22 mouse cellular contexts compared by ENCODE assay signal in the genomic region with DNA sequence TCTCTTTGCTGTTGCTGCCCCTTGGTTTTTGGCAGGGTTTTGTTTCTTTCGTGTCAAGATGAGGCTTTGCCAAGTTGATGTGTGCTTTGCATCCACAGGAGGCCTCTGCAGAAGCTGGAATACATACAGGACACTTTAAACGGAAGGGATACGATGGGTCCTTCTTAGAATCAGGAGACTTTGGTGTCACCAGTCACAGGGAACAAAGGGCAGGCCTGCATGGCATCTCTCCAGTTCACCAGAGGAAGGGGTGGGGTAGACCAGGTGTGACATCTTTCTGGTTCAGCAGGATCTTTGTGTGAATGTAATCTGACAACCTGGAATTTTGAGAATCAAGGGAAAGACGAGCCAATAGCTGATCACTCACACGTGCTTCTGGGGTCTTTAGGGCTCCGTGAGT.
DNase-seq lines count a peak whose midpoint lies in the region; ATAC-seq and TF ChIP-seq lines count a peak whose summit lies in the region.
"Had no signal": no experiment of that assay in that cellular context is flagged by ENCODE, and none has a peak within 500 bp of the region (broad histone marks: within the 10 kb centered on the region; RNA-seq: fewer than 3 reads in every experiment).

No protein-coding gene starts in this region.

- H3K9ac ChIP-seq in embryonic facial prominence, embryonic 13.5 days = no peak overlapping the region
- no peak overlapping the region for H3K9ac ChIP-seq in hindbrain, postnatal 0 days (replicated peaks; ENCODE audit: low read length)
- no peak overlapping the region for H3K9ac ChIP-seq in hindbrain, embryonic 14.5 days
- no peak overlapping the region for H3K9ac ChIP-seq in embryonic facial prominence, embryonic 14.5 days (ENCODE audit: low read depth, low read length)
- H3K9ac ChIP-seq: embryonic facial prominence, embryonic 15.5 days; forebrain, embryonic 12.5 days; forebrain, embryonic 15.5 days; hindbrain, embryonic 12.5 days; kidney, embryonic 15.5 days had no signal

- WGBS in embryonic facial prominence, embryonic 13.5 days = 70% methylated on average over 6 of the region's 6 CpGs
- WGBS in embryonic facial prominence, embryonic 10.5 days = 74% methylated on average over 6 of the region's 6 CpGs
- 45% methylated on average over 6 of the region's 6 CpGs for WGBS in hindbrain, postnatal 0 days
- WGBS in hindbrain, embryonic 14.5 days = 87% methylated on average over 6 of the region's 6 CpGs
- WGBS in embryonic facial prominence, embryonic 14.5 days = 68% methylated on average over 6 of the region's 6 CpGs

- no peaks in the 10 kb centered on the region for H3K27me3 ChIP-seq in embryonic facial prominence, embryonic 13.5 days
- H3K27me3 ChIP-seq in embryonic facial prominence, embryonic 10.5 days (replicated peaks; ENCODE audit: low read depth, poor library complexity, severe bottlenecking) = no peaks in the 10 kb centered on the region
- no peaks in the 10 kb centered on the region for H3K27me3 ChIP-seq in hindbrain, postnatal 0 days (ENCODE audit: insufficient read depth, low read length)
- no peaks in the 10 kb centered on the region for H3K27me3 ChIP-seq in hindbrain, embryonic 14.5 days (ENCODE audit: control insufficient read depth, insufficient read depth, low read length)
- no peaks in the 10 kb centered on the region for H3K27me3 ChIP-seq in embryonic facial prominence, embryonic 14.5 days (replicated peaks; ENCODE audit: control insufficient read depth, insufficient read depth, low read length)
- H3K27me3 ChIP-seq: embryonic facial prominence, embryonic 15.5 days; forebrain, embryonic 12.5 days; forebrain, embryonic 15.5 days; hindbrain, embryonic 12.5 days; kidney, embryonic 15.5 days had no signal

- ATAC-seq in embryonic facial prominence, embryonic 13.5 days (ENCODE audit: insufficient number of reproducible peaks, insufficient read depth, low FRiP score, low TSS enrichment, low read depth) = no peak
- no peak for ATAC-seq in hindbrain, postnatal 0 days
- no peak for ATAC-seq in hindbrain, embryonic 14.5 days (ENCODE audit: low FRiP score)
- peak; percentile 62 for ATAC-seq in embryonic facial prominence, embryonic 14.5 days (ENCODE audit: low read depth)
- ATAC-seq: activated CD4-positive, CD25-positive, alpha-beta regulatory T cell, adult 4 months; forebrain, embryonic 15.5 days; hindbrain, embryonic 16.5 days; intestine, embryonic 16.5 days had no signal

- no peak overlapping the region for H3K4me2 ChIP-seq in embryonic facial prominence, embryonic 13.5 days
- H3K4me2 ChIP-seq in hindbrain, postnatal 0 days (ENCODE audit: low read depth, low read length) = no peak overlapping the region
- no peak overlapping the region for H3K4me2 ChIP-seq in hindbrain, embryonic 14.5 days (replicated peaks)
- H3K4me2 ChIP-seq in embryonic facial prominence, embryonic 14.5 days (ENCODE audit: low read depth, low read length) = no peak overlapping the region
- H3K4me2 ChIP-seq: embryonic facial prominence, embryonic 15.5 days; forebrain, embryonic 12.5 days; forebrain, embryonic 15.5 days; hindbrain, embryonic 12.5 days; kidney, embryonic 15.5 days had no signal

- H3K9me3 ChIP-seq in embryonic facial prominence, embryonic 13.5 days = no peaks in the 10 kb centered on the region
- no peaks in the 10 kb centered on the region for H3K9me3 ChIP-seq in embryonic facial prominence, embryonic 10.5 days
- H3K9me3 ChIP-seq in hindbrain, postnatal 0 days (ENCODE audit: low read length) = no peaks in the 10 kb centered on the region
- H3K9me3 ChIP-seq in hindbrain, embryonic 14.5 days (ENCODE audit: control insufficient read depth, low read length) = no peaks in the 10 kb centered on the region
- H3K9me3 ChIP-seq in embryonic facial prominence, embryonic 14.5 days (ENCODE audit: control insufficient read depth, low read length) = no peaks in the 10 kb centered on the region
- H3K9me3 ChIP-seq: embryonic facial prominence, embryonic 15.5 days; forebrain, embryonic 12.5 days; forebrain, embryonic 15.5 days; kidney, embryonic 15.5 days had no signal

- DNase-seq in embryonic facial prominence, embryonic 10.5 days (ENCODE audit: low spot score) = no peak
- peak; percentile 21 for DNase-seq in hindbrain, postnatal 0 days (ENCODE audit: low spot score)
- no peak for DNase-seq in hindbrain, embryonic 14.5 days (ENCODE audit: low spot score)
- DNase-seq in Muller cell, postnatal 12 days (ENCODE audit: inconsistent ontology term) = peak; percentile 27
- DNase-seq in embryonic facial prominence, embryonic 14.5 days (ENCODE audit: low spot score) = no peak
- no peak for DNase-seq in adrenal gland, postnatal 10 days
- DNase-seq: adrenal gland, adult 8-10 months; adrenal gland, postnatal 36 days; cerebellum, adult 8-10 months; cerebellum, postnatal 25 days; gastrocnemius, postnatal 25 days; kidney, adult 8-10 months had no signal

- no peak overlapping the region for H3K4me3 ChIP-seq in embryonic facial prominence, embryonic 13.5 days
- H3K4me3 ChIP-seq in embryonic facial prominence, embryonic 10.5 days = no peak overlapping the region
- no peak overlapping the region for H3K4me3 ChIP-seq in hindbrain, postnatal 0 days (ENCODE audit: low read length)
- H3K4me3 ChIP-seq in hindbrain, embryonic 14.5 days (replicated peaks; ENCODE audit: low read length) = no peak overlapping the region
- no peak overlapping the region for H3K4me3 ChIP-seq in embryonic facial prominence, embryonic 14.5 days (ENCODE audit: low read depth, low read length)
- H3K4me3 ChIP-seq: embryonic facial prominence, embryonic 15.5 days; erythroblast, embryonic 14.5 days; forebrain, embryonic 12.5 days; forebrain, embryonic 15.5 days; hindbrain, embryonic 12.5 days; kidney, embryonic 15.5 days had no signal

- 0 out of 2 replicates have a peak overlapping the region, but pooled peaks have one; percentile 0 for H3K27ac ChIP-seq in embryonic facial prominence, embryonic 13.5 days
- H3K27ac ChIP-seq in embryonic facial prominence, embryonic 10.5 days (replicated peaks) = no peak overlapping the region
- H3K27ac ChIP-seq in hindbrain, postnatal 0 days = no peak overlapping the region
- H3K27ac ChIP-seq in hindbrain, embryonic 14.5 days = no peak overlapping the region
- no peak overlapping the region for H3K27ac ChIP-seq in embryonic facial prominence, embryonic 14.5 days (replicated peaks; ENCODE audit: low read depth, low read length)
- H3K27ac ChIP-seq: embryonic facial prominence, embryonic 15.5 days; forebrain, embryonic 12.5 days; forebrain, embryonic 15.5 days; hindbrain, embryonic 12.5 days; kidney, embryonic 15.5 days had no signal

- H3K36me3 ChIP-seq in embryonic facial prominence, embryonic 13.5 days = no peaks in the 10 kb centered on the region
- H3K36me3 ChIP-seq in embryonic facial prominence, embryonic 10.5 days (replicated peaks) = no peaks in the 10 kb centered on the region
- H3K36me3 ChIP-seq in hindbrain, postnatal 0 days (ENCODE audit: insufficient read depth, low read length) = no peaks in the 10 kb centered on the region
- no peaks in the 10 kb centered on the region for H3K36me3 ChIP-seq in hindbrain, embryonic 14.5 days (replicated peaks; ENCODE audit: control insufficient read depth, insufficient read depth)
- no peaks in the 10 kb centered on the region for H3K36me3 ChIP-seq in embryonic facial prominence, embryonic 14.5 days (ENCODE audit: control insufficient read depth, insufficient read depth, low read length)
- H3K36me3 ChIP-seq: embryonic facial prominence, embryonic 15.5 days; forebrain, embryonic 12.5 days; forebrain, embryonic 15.5 days; hindbrain, embryonic 12.5 days; kidney, embryonic 15.5 days had no signal

- no peak for TF ChIP-seq CTCF in hindbrain, postnatal 0 days (IDR thresholded peaks at IDR 0.05; ENCODE audit: low read depth)

- peaks cover 14% of the 10 kb centered on the region for H3K4me1 ChIP-seq in embryonic facial prominence, embryonic 13.5 days
- no peaks in the 10 kb centered on the region for H3K4me1 ChIP-seq in embryonic facial prominence, embryonic 10.5 days
- 0 out of 2 replicates have a peak, but pooled peaks cover 4% of the 10 kb centered on the region for H3K4me1 ChIP-seq in hindbrain, postnatal 0 days (ENCODE audit: insufficient read depth, low read length)
- no peaks in the 10 kb centered on the region for H3K4me1 ChIP-seq in hindbrain, embryonic 14.5 days (replicated peaks; ENCODE audit: control insufficient read depth, insufficient read depth, low read length)
- H3K4me1 ChIP-seq in embryonic facial prominence, embryonic 14.5 days (ENCODE audit: control insufficient read depth, insufficient read depth, low read length) = peaks cover 6% of the 10 kb centered on the region; the same call in 1 of the 2 replicates
- H3K4me1 ChIP-seq: forebrain, embryonic 12.5 days; forebrain, embryonic 15.5 days; hindbrain, embryonic 12.5 days had no signal

Comparison
In these comparisons a context has a peak if more than half of its experiments do, and no peak if none do; other contexts are left out.
1. DNase-seq: peak in hindbrain, postnatal 0 days (single experiment) and Muller cell, postnatal 12 days (single experiment); none in embryonic facial prominence, embryonic 10.5 days (single experiment), hindbrain, embryonic 14.5 days (single experiment), embryonic facial prominence, embryonic 14.5 days (single experiment) and adrenal gland, postnatal 10 days (single experiment).